Mouse (Mus musculus) gastrocnemius, adult 2 months (tissue): Measurements from ENCODE around the gene Nr3c2. TPM values are rescaled to one million over a fixed set of nuclear protein-coding genes. Genes with fewer than 3 reads are reported as not detected.

Experiments
- DNase-seq: peaks from one replicate; pipeline ENCODE4 v3.0.0; 2022
- H3K27ac ChIP-seq: fragments of 200-600 bp; 2 replicates; pipeline ENCODE4 v1.8.1; 2022; ENCODE audit warnings: mild to moderate bottlenecking
- H3K4me3 ChIP-seq: fragments of 200-600 bp; 2 replicates; pipeline ENCODE4 v1.8.1; 2022; ENCODE audit warnings: mild to moderate bottlenecking, moderate library complexity
- CTCF ChIP-seq: fragments of 200-600 bp; IDR thresholded peaks from 2 replicates; pipeline ENCODE4 v1.8.1; 2022; ENCODE audit warnings: antibody characterized with exemption, mild to moderate bottlenecking, moderate library complexity
- intact Hi-C: fragments of 180-260 bp; cut with DNase I; formaldehyde crosslinking; loops from one replicate; pipeline ENCODE4 v1.15.1; 2025
- total RNA-seq, 2 experiments: library from RNA; stranded (reverse); gene quantifications; 2 replicates each; pipeline ENCODE4 v1.2.3; 2021

The Nr3c2 gene
- total RNA-seq, 2 experiments from 2014 or later, result 6.2 to 17.0 TPM

DNA sequence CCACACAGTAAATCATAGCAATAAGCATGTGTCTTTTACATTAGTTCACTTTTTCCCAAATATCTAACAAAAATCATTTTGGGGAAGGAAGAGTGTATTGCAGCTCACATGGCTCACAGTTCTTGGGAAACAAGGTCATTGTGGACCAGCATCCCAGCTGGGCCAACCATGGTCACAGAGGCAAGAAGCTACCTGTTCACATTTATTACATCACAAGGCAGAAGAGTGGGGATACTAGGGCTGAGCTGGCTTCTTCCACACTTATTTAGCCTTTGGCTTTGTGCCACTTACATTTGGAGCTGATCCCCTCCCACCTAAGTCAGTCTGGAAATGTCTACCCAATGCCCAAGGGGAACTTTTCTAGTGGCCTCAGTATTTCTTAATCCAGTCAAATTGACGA is 146.5 kb downstream of the Nr3c2 start:
- TF ChIP-seq CTCF, result no peak
- DNase-seq, result no peak
- intact Hi-C loops, result no loop called here
- Histone ChIP-seq H3K4me3 (no peak overlapping the region), H3K27ac (no peak overlapping the region)

DNA sequence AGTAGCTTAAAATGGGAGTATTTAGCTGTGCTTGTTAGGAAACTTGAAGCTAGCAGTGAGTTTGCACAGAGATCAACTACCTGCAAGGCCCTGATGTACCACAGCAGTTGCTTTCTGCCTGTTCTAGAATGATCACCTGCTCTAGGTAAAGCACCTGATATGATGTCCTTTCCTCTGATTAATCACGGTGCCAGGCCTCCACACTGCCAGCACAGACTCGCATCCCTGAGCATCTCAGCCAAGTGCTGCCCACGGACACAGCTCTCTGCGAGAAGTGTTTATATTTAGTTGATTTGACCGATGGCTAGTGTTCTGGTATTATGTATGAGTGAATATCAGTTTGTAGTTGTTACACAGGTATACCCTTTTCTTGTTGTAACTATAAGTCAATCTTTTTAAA is 147.0 kb downstream of the Nr3c2 start:
- H3K27ac ChIP-seq, result no peak overlapping the region
- no peak overlapping the region for H3K4me3 ChIP-seq
- no peak for DNase-seq
- intact Hi-C loops, result no loop called here
- TF ChIP-seq CTCF, result no peak

DNA sequence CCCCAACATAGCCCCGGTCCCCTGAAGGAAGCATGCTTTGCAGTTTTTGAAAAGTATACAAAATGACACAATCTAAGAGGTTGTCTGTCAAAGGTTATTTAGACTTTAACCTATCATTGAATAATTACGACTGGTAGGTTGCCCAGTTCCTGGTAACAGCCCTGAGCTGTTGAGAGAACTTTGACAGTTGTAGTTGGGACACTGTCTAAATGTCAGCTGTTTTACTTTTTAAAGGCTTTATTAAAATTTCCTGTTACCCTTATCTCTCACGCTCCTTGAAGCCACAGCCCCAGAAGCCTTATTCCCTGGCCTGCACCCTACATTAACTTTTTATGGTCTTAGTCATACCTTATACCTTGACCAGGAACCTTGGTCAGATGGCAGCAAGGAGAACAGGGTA is 147.5 kb downstream of the Nr3c2 start:
- Histone ChIP-seq H3K4me3 (no peak overlapping the region), H3K27ac (no peak overlapping the region)
- no peak for TF ChIP-seq CTCF
- intact Hi-C loops, result no loop called here
- DNase-seq, result no peak

DNA sequence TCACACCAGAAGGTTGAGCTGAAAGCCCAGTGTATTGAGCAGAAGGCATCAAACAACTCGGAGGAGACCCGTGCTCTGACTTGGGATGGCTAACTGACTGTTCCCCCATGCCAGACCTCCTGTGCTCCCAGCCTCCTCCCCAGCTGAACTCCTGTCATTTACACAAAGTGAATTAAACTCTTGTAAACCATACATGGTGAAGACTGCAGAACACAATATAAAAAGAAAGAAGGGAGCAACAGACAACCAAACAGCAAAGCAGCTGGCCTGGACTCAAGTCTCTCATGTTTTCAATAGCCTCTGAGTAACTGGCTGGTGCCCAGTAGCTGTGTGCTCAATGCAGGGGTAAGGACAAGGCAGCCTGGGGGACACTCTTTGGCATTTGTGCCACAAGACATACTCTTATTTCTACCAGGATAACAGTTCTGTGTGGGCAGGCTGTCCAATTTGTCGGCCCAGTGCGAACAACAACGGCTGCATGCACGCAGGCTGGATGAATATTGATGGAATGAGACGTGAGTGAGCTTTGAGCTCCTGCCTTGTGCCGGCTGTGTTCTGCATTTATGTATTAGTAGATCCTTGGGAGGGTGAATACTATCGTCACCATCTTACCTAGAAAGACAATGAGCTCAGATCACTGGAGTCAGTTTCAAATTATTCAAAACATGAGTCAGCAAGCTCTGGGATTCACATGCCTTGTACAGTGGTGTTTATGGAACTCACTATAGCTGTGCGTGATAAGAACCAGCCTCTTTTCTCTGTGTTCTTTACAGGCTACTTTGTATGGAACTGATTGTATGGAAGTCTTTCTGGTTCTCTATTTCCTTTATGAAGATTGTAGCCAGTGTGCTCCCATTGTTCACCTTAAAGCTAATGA is 152.4 kb downstream of the Nr3c2 start:
- no peak for DNase-seq
- no peak overlapping the region for H3K4me3 ChIP-seq
- H3K27ac ChIP-seq, result no peak overlapping the region
- intact Hi-C loops, result no loop called here
- no peak for TF ChIP-seq CTCF

DNA sequence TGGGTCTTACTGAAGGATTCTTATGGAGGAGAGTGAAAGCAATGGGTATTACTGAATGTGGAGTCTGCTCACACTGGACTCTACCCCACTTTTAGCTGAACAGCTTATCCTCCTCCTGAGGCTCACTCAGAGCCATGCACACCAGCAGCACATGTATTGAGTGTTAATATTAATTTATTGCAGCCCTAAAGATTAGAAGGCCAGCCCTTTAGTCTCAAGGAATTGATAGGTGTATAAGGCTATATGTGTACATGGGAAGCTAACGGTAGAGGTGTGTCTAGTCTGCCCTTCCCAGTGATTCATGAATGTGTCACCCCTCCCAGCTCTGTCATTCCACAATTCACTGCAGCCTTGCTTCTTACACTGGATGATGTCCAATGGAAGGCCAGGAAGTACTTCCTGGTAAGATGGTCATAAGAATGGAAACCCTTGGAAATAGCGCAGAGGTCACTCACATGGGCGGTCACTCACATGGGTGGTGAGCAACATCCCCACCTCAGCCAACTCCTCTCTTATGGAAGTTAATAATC is 156.3 kb downstream of the Nr3c2 start:
- Histone ChIP-seq H3K27ac (no peak overlapping the region), H3K4me3 (no peak overlapping the region)
- no peak for TF ChIP-seq CTCF
- intact Hi-C loops, result no loop called here
- no peak for DNase-seq

DNA sequence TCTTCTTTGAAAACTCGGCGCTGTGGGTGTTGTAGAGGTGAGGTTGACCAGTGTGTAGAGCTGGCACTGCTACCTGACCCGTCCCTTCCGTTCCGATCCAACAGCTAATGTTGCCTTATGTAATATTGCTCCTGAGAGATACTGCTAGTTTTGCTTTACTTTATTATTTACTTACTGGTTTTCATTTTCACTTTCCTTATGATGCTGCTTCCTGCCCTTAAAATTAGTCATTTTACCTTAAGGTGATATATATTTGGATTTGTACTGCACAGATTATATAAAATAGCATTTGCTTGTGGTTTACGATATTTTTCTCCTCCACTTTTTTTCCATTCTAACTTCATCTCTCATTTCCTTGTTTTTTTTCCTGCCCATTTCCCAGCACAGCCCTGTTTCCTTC is 157.6 kb downstream of the Nr3c2 start:
- no peak for TF ChIP-seq CTCF

DNA sequence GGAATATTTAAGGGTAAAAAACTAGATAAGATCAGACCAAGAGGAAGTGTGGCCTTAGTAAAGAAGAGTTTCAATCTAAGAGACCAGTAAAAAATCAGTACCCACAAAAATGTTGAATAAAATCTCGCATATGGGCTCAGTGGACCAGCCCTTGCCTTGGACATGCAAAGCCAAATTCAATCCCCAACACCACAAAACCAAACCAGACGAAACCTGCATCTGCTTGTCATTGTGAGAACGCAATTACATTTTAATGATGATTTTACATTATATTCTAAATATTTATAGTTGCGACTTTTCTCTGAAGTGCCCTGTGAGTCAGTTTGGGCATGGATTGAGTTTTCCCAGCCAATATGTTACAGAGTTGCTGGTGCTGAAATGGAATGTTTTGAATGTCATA is 183.4 kb downstream of the Nr3c2 start:
- no peak for TF ChIP-seq CTCF
- Histone ChIP-seq H3K4me3 (no peak overlapping the region), H3K27ac (no peak overlapping the region)
- no peak for DNase-seq
- intact Hi-C loops, result no loop called here

More for the DNA sequence above, 157.6 kb downstream of the Nr3c2 start:
- Histone ChIP-seq H3K27ac (no peak overlapping the region), H3K4me3 (no peak overlapping the region)
- intact Hi-C loops, result no loop called here
- DNase-seq, result no peak

DNA sequence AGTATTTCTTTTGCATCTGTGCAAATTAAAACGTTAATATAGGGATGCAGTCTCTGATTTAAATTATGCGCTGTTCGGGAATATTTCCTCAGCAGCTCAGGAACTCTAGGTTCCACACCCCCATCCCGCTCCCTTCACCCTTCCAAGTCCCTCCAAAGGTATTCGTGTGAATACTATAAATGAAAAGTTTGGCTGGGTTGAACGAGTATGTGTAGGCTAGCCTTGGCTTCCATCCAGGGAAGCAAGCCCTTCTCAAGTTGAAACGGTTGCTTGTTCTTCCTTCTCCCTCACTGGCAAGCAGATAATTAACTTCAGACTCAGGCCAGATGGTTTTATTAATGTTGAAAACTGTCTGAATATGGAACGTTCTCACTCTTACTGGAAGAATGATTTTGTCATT is 186.8 kb downstream of the Nr3c2 start:
- TF ChIP-seq CTCF, result no peak
- Histone ChIP-seq H3K4me3 (no peak overlapping the region), H3K27ac (no peak overlapping the region)
- intact Hi-C loops, result no loop called here
- DNase-seq, result no peak

DNA sequence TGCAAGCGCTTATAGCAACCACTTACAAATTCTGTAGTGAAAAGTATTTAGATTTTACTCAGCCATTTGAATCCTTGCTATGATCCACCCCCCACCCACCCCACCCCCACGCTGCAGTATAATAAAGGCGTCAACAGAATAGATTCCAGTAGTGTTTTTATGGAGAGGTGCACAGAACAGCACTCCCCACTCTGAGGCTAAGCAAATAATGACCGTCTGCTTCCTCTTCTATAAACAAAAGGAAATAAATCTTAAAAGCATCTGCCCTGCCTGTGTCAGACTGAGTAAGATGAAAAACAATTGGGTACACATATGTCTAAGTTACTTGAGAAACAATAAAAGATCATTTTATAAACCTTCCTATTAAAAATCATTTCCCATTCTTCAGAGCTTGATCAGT is 197.5 kb downstream of the Nr3c2 start:
- Histone ChIP-seq H3K4me3 (no peak overlapping the region), H3K27ac (no peak overlapping the region)
- intact Hi-C loops, result no loop called here
- DNase-seq, result no peak
- no peak for TF ChIP-seq CTCF

DNA sequence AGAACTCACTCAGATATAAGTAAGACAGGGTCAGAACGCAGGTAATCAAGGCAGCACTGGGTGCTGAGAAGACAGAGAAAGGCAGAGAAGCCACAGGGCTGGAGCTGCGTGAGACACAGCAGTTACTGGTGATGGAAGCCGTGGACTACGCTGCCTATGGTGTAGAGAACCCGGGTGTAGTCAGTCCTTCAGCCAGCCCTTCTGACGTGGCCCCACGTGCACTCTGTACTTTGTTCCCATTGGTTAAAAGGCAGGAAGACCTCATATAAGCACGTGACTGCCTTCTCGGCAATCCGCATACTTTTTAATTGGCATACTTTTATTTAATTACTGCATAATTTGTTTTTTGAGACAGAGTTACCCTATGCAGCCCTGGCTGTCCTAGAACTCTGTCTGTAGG is 198.9 kb downstream of the Nr3c2 start:
- no peak for TF ChIP-seq CTCF
- intact Hi-C loops, result no loop called here
- no peak for DNase-seq
- Histone ChIP-seq H3K4me3 (no peak overlapping the region), H3K27ac (no peak overlapping the region)

DNA sequence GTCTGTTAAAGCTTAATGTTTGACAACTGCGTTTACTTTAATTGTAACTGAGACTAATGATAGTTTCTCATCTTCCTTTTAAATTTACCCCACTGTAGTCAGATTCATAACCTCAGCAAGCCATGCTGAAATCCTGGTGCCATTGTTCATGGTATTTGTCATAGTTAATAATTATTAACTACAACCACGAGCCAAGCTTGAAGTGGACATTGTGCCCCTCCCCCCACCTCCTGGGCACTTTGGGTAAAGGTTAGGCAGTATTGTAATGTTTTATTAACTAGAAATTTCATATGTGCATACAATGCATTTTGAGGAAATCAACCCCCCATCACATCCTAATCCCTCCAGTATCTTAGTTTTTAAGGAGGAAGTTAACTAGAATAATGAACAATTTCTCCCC is 201.1 kb downstream of the Nr3c2 start:
- DNase-seq, result no peak
- intact Hi-C loops, result no loop called here

DNA sequence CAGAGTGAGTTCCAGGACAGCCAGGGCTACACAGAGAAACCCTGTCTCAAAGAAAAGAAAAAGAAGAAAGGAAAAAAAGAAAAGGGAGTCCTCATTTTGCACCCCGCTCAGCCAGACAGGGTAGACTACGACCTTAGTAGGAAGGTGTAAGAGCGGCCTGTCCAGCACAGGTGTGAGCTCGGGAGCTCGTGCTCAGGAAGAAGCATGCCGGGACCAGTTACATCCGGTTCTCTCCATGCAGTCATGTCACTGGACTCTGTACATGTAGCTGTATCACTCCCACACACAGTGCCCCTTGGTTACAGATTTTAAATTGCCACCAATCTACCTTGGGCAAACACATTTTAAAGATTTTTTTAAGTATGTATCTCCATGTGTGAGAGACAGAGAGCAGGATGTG is 203.6 kb downstream of the Nr3c2 start:
- Histone ChIP-seq H3K4me3 (no peak overlapping the region), H3K27ac (no peak overlapping the region)
- no peak for TF ChIP-seq CTCF
- intact Hi-C loops, result no loop called here
- DNase-seq, result no peak

More for the DNA sequence above, 201.1 kb downstream of the Nr3c2 start:
- Histone ChIP-seq H3K27ac (no peak overlapping the region), H3K4me3 (no peak overlapping the region)
- TF ChIP-seq CTCF, result no peak

DNA sequence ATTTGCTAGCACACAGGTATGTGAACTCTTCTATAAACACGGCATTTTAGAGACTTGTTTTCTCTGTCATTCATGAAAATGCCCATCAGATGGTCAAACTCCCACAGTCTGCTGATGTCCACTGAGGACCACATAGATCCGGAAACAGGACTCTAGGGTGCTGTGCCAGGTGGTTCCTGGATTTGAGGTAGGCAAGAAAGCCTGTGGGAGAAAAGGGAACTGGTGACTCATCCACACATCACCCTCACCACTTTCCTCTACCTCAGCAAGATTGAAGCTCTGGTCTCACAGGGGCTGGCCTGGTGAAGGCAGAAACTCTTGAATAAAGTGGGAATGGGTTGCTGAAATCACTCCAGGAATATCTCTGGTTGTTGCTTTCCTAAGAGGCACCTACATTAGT is 213.5 kb downstream of the Nr3c2 start:
- Histone ChIP-seq H3K27ac (no peak overlapping the region), H3K4me3 (no peak overlapping the region)
- intact Hi-C loops, result no loop called here
- no peak for DNase-seq
- no peak for TF ChIP-seq CTCF

DNA sequence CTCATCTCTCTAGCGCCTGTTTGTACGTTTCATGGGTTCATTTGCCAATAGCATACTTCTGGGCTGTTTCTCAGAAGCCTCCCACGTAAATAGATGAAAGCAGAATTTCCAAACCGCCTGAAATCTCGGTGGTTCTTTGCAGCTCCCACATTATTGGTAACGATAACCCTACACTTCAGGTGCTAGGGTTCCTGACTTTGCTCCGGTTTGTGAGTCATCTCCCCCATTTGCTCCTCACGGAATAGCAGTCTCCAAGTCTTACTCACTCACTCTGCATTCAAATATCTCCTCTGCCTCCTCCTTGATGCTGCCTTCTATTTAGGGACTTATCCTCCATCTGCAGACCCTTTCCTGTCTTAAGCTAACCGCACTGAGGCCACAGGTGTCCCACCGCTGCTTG is 215.5 kb downstream of the Nr3c2 start:
- no peak for DNase-seq
- intact Hi-C loops, result no loop called here
- Histone ChIP-seq H3K4me3 (no peak overlapping the region), H3K27ac (no peak overlapping the region)
- TF ChIP-seq CTCF, result no peak
